Mouse (Mus musculus): Measurements from ENCODE around the gene Ggcx.
A peak's percentile ranks its signal among the peaks of the same experiment; 100 is the strongest.
"Not testable (repeated sequence)": the region's sequence is repeated elsewhere in the genome, so short reads cannot be mapped to it uniquely, and the experiment has no call there.

Ggcx gene

GRCm38 (mm10) chr6:72462550-72463257 is 48.6 kb downstream of the Ggcx start:
- DNase-seq (ENCODE audit: low read depth, low spot score): not testable (repeated sequence)

- DNase-seq (ENCODE audit: low read depth, low spot score): no peak
These were observed 51.5 kb downstream of the Ggcx start for GRCm38 (mm10) chr6:72465361-72466157.

GRCm38 (mm10) chr6:72466171-72466570 is 52.1 kb downstream of the Ggcx start:
- no peak for DNase-seq (ENCODE audit: low read depth, low spot score)

- DNase-seq (ENCODE audit: low read depth, low spot score): peak; percentile 14
These were observed 59.3 kb downstream of the Ggcx start for GRCm38 (mm10) chr6:72473264-72474041.

DNA sequence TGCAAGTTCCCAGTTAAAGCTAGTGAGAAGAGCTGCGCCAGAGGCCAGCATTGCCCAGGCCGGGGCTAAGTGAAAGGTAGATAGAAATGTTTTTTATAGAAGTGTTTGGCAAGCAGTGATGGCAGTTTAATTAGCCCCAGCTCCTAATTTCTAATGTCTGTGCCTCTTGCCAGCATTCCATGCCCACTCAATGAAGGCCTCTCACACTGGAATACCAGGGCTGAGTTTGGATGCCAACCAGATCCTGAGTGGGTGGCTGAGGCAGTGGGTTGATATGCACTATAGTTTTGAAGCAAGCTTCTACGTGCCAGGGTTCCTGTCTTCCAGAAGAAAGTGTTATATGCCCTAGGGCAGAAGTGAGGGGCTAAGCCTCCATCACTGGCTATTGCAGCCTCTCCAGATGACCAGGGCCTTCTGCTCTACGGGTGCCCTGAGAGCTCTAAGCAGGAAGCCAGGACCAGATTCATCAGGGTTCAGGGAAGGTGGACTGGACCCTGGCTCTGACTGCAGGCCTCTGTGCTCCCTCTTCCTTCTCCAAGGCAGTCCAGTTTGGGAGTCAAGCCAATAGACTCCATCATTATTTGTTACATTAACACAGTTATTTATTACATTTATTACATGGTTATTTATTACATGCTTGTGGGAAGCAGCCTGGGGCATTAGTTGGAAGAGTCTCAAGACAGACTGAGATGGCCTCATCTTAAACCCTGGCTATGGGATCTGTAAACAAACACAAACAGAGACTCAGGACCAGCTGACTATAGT is 61.3 kb downstream of the Ggcx start:
- DNase-seq (ENCODE audit: low read depth, low spot score): no peak

DNA sequence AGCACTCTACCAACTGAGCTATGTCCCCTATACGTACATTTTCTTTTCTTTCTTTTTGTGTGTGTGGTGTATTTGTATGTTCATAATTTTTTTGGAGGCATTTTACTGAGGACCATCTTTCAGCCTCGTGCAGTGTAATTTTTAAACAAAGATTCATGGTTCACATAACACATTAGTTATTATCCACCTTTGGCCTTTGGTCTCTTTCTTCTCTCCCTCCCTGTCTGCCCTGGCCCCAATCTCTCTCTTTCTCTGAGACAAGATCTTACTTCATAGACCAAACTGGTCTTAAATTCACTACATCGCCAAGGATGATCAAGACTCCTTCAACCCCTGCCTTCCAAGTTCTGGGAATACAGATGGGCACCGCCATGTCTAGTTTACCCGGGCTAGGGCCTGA is 62.7 kb downstream of the Ggcx start:
- DNase-seq (ENCODE audit: low read depth, low spot score): no peak

DNA sequence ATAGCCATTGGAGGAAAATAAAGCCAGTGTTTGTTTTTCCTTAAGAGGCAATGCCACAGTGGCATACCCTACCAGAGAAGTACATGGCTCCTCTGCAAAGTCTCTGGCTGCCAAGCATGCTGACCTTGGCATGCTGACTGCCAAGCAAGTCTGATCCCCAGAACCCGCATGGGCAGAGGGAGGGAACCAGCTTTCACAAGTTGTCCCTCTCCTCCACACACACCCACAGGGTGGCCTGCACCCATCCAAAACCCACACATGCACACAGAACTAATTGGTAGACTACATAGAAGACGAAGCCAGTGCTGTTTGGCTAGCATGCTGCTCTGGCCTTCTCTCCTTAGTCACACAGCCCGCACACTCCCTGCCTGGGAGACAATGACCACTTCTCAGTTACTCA is 63.5 kb downstream of the Ggcx start:
- DNase-seq (ENCODE audit: low read depth, low spot score): no peak

- not testable (repeated sequence) for DNase-seq (ENCODE audit: low read depth, low spot score)
These were observed 64.6 kb downstream of the Ggcx start for GRCm38 (mm10) chr6:72478691-72479090.

GRCm38 (mm10) chr6:72479645-72480421 is 65.7 kb downstream of the Ggcx start:
- DNase-seq (ENCODE audit: low read depth, low spot score): no peak

DNA sequence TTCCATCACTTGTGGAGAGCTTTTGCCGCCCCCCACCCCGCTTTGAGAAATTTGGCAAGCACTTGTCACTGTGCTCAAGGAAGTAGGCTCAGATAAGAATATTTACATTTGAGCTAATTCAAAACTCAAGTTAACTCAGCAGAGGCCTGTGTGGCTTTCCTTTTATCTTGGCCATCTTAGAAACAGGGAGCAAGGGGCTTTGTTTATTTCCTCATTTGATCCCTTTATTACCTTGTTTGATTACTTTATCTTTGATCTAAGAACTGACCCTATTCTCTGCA is 66.3 kb downstream of the Ggcx start:
- DNase-seq (ENCODE audit: low read depth, low spot score): no peak

Data from CD4-positive, CD25-positive, alpha-beta regulatory T cell, adult 2 months (primary cell).